ENCODE assay signal across 8 mouse cellular contexts in genomic region chr5:123149451-123150400, GRCm38 (mm10). TPM values are rescaled to one million over a fixed set of nuclear protein-coding genes. Genes with fewer than 3 reads are reported as not detected.
DNase-seq lines count a peak whose midpoint lies in the region; ATAC-seq and TF ChIP-seq lines count a peak whose summit lies in the region.

No protein-coding gene starts in this region.

- 4% methylated on average over 19 of the region's 19 CpGs for WGBS in heart, embryonic 11.5 days (ENCODE audit: insufficient replicate concordance)
- WGBS in kidney, embryonic 15.5 days: 6% methylated on average over 19 of the region's 19 CpGs
- WGBS in midbrain, postnatal 0 days: 9% methylated on average over 19 of the region's 19 CpGs

- no peaks in the 10 kb centered on the region for H3K27me3 ChIP-seq in C2C12 (ENCODE audit: control insufficient read depth, insufficient read depth, insufficient read length)
- no peaks in the 10 kb centered on the region for H3K27me3 ChIP-seq in heart, embryonic 11.5 days (ENCODE audit: control insufficient read depth, insufficient read depth, low read length)
- no peaks in the 10 kb centered on the region for H3K27me3 ChIP-seq in kidney, embryonic 15.5 days
- no peaks in the 10 kb centered on the region for H3K27me3 ChIP-seq in midbrain, postnatal 0 days (ENCODE audit: insufficient read depth, low read length)

- H3K36me3 ChIP-seq in C2C12 (ENCODE audit: control insufficient read depth, insufficient read depth): peaks cover 59% of the 10 kb centered on the region
- H3K36me3 ChIP-seq in heart, embryonic 11.5 days (ENCODE audit: control insufficient read depth, insufficient read depth, low read length): peaks cover 51% of the 10 kb centered on the region
- peaks cover 88% of the 10 kb centered on the region for H3K36me3 ChIP-seq in kidney, embryonic 15.5 days
- H3K36me3 ChIP-seq in midbrain, postnatal 0 days (ENCODE audit: insufficient read depth, low read length): peaks cover 58% of the 10 kb centered on the region

- H3K4me2 ChIP-seq in heart, embryonic 11.5 days: peak overlapping the region; percentile 53
- peak overlapping the region; percentile 56 for H3K4me2 ChIP-seq in kidney, embryonic 15.5 days
- peak overlapping the region; percentile 71 for H3K4me2 ChIP-seq in midbrain, postnatal 0 days (ENCODE audit: low read depth, low read length, poor library complexity, severe bottlenecking)

- DNase-seq in brain, adult 2 months (ENCODE audit: low read depth, low spot score): peak; percentile 95
- DNase-seq in liver: peak; percentile 93
- peak; percentile 90 for DNase-seq in midbrain, postnatal 0 days (ENCODE audit: low spot score)
- DNase-seq in spleen, postnatal 14 days (ENCODE audit: low spot score in 2 of 2): peak; percentile 82 to 88

- peaks cover 13% of the 10 kb centered on the region; the same call in 1 of the 2 replicates for H3K4me1 ChIP-seq in embryonic fibroblast, embryonic 13.5 days (ENCODE audit: control insufficient read depth, insufficient read depth, low read length)
- peaks cover 47% of the 10 kb centered on the region for H3K4me1 ChIP-seq in heart, embryonic 11.5 days (ENCODE audit: control insufficient read depth, insufficient read depth, low read length)
- H3K4me1 ChIP-seq in kidney, embryonic 15.5 days: peaks cover 59% of the 10 kb centered on the region
- peaks cover 22% of the 10 kb centered on the region for H3K4me1 ChIP-seq in midbrain, postnatal 0 days (ENCODE audit: insufficient read depth, low read length)

- no peak overlapping the region for H3K4me3 ChIP-seq in C2C12 (ENCODE audit: insufficient read depth, poor library complexity, severe bottlenecking)
- H3K4me3 ChIP-seq in embryonic fibroblast, embryonic 13.5 days (ENCODE audit: insufficient read depth, low read length): peak overlapping the region; percentile 40
- peak overlapping the region; percentile 21 for H3K4me3 ChIP-seq in heart, embryonic 11.5 days (ENCODE audit: low read depth, low read length)
- peak overlapping the region; percentile 41 for H3K4me3 ChIP-seq in kidney, embryonic 15.5 days (replicated peaks)
- peak overlapping the region; percentile 37 for H3K4me3 ChIP-seq in midbrain, postnatal 0 days (ENCODE audit: low read depth, low read length)

- H3K27ac ChIP-seq in embryonic fibroblast, embryonic 13.5 days (ENCODE audit: insufficient read depth, low read length): no peak overlapping the region
- H3K27ac ChIP-seq in heart, embryonic 11.5 days (ENCODE audit: low read depth, low read length): 0 out of 2 replicates have a peak overlapping the region, but pooled peaks have one; percentile 3
- H3K27ac ChIP-seq in kidney, embryonic 15.5 days: peak overlapping the region; percentile 66
- H3K27ac ChIP-seq in midbrain, postnatal 0 days (ENCODE audit: low read depth, low read length): 0 out of 2 replicates have a peak overlapping the region, but pooled peaks have one; percentile 18

- TF ChIP-seq CTCF in C2C12 (IDR thresholded peaks at IDR 0.05; ENCODE audit: control insufficient read depth, insufficient read depth, insufficient read length): peak; percentile 82
- peak; percentile 79 for TF ChIP-seq CTCF in embryonic fibroblast, embryonic 13.5 days (IDR thresholded peaks at IDR 0.05; ENCODE audit: borderline replicate concordance, insufficient read depth, low read length)
- TF ChIP-seq CTCF in midbrain, postnatal 0 days (IDR thresholded peaks at IDR 0.05): peak; percentile 93

- TF ChIP-seq POLR2A in embryonic fibroblast, embryonic 13.5 days (IDR thresholded peaks at IDR 0.05; ENCODE audit: low read depth, low read length): peak; percentile 77

- ATAC-seq in heart, embryonic 11.5 days (replicated peaks; ENCODE audit: insufficient number of reproducible peaks, low FRiP score, low TSS enrichment): peak; percentile 63
- peak; percentile 84 for ATAC-seq in kidney, embryonic 15.5 days (replicated peaks; ENCODE audit: low FRiP score)
- peak; percentile 82 for ATAC-seq in midbrain, postnatal 0 days (ENCODE audit: low FRiP score)

- peaks cover 21% of the 10 kb centered on the region for H3K79me3 ChIP-seq in C2C12 (ENCODE audit: low read depth)

- H3K9ac ChIP-seq in heart, embryonic 11.5 days (ENCODE audit: low read depth, low read length): 0 out of 2 replicates have a peak overlapping the region, but pooled peaks have one; percentile 43
- no peak overlapping the region for H3K9ac ChIP-seq in kidney, embryonic 15.5 days
- peak overlapping the region; percentile 54 for H3K9ac ChIP-seq in midbrain, postnatal 0 days (replicated peaks; ENCODE audit: low read length, poor library complexity, severe bottlenecking)

- H3K9me3 ChIP-seq in heart, embryonic 11.5 days (replicated peaks; ENCODE audit: control insufficient read depth, low read length): no peaks in the 10 kb centered on the region
- no peaks in the 10 kb centered on the region for H3K9me3 ChIP-seq in kidney, embryonic 15.5 days (replicated peaks)
- H3K9me3 ChIP-seq in midbrain, postnatal 0 days (ENCODE audit: low read length): no peaks in the 10 kb centered on the region

- H3ac ChIP-seq in C2C12 (ENCODE audit: control insufficient read depth, insufficient read length, low read depth): peak overlapping the region; percentile 30

- peaks cover 55% of the 10 kb centered on the region for H3K79me2 ChIP-seq in C2C12 (ENCODE audit: control insufficient read depth, insufficient read depth)

TF ChIP-seq in C2C12, 6 proteins besides CTCF, POLR2A, EP300 and RAD21:
- TF ChIP-seq USF1 (IDR thresholded peaks at IDR 0.05; ENCODE audit: low read depth) (no peak), MAX (IDR thresholded peaks at IDR 0.05) (no peak), MYOG (IDR thresholded peaks at IDR 0.05; ENCODE audit: control insufficient read depth, extremely low read depth, insufficient read length) (no peak), MYOD1 (IDR thresholded peaks at IDR 0.05; ENCODE audit: control insufficient read depth, insufficient read length, low read depth) (no peak), FOSL1 (IDR thresholded peaks at IDR 0.05; ENCODE audit: insufficient read depth, low read length, poor library complexity, severe bottlenecking) (no peak), CEBPB (IDR thresholded peaks at IDR 0.05; ENCODE audit: low read depth) (no peak)
TF ChIP-seq in C2C12: peak in this region for 0.

RNA-seq across cellular contexts. Expression of gene Setd1b, which starts 7.7 kb away (rescaled TPM):
- polyA plus RNA-seq in C2C12 (2012; fragmentation: generic; extraction: Trizol): 4.4 TPM
- polyA plus RNA-seq in embryonic fibroblast, embryonic 13.5 days (2011; ENCODE audit: insufficient read length, low read depth, missing spikeins): 12.4 and 15.1 TPM in 2 replicates
- 6.4 and 8.0 TPM in 2 replicates for polyA plus RNA-seq in heart, embryonic 11.5 days (2014; fragmentation: Nextera tagmentation; extraction: Ambion mirVana)
- polyA plus RNA-seq in kidney, embryonic 15.5 days (2015; fragmentation: Nextera tagmentation; extraction: Ambion mirVana): 11.0 and 11.1 TPM in 2 replicates
- total RNA-seq in midbrain, postnatal 0 days (2014; rRNA removed): 5.3 and 5.9 TPM in 2 replicates
- polyA plus RNA-seq in midbrain, postnatal 0 days (2015; fragmentation: Nextera tagmentation; extraction: Ambion mirVana): 7.2 and 8.8 TPM in 2 replicates

RNA-seq across cellular contexts. Expression of gene Rhof, which starts 17.2 kb away (rescaled TPM):
- polyA plus RNA-seq in C2C12 (2012; fragmentation: generic; extraction: Trizol): 1.9 TPM
- polyA plus RNA-seq in embryonic fibroblast, embryonic 13.5 days (2011; ENCODE audit: insufficient read length, low read depth, missing spikeins): 2.3 and 2.4 TPM in 2 replicates
- polyA plus RNA-seq in heart, embryonic 11.5 days (2014; fragmentation: Nextera tagmentation; extraction: Ambion mirVana): 1.4 and 1.7 TPM in 2 replicates
- 3.0 and 3.6 TPM in 2 replicates for polyA plus RNA-seq in kidney, embryonic 15.5 days (2015; fragmentation: Nextera tagmentation; extraction: Ambion mirVana)
- 37.2 and 47.8 TPM in 2 replicates for total RNA-seq in midbrain, postnatal 0 days (2014; rRNA removed)
- polyA plus RNA-seq in midbrain, postnatal 0 days (2015; fragmentation: Nextera tagmentation; extraction: Ambion mirVana): 41.7 and 45.3 TPM in 2 replicates

RNA-seq across cellular contexts. Expression of gene Psmd9, which starts 19.5 kb away (rescaled TPM):
- 33.2 TPM for polyA plus RNA-seq in C2C12 (2012; fragmentation: generic; extraction: Trizol)
- 23.0 and 28.4 TPM in 2 replicates for polyA plus RNA-seq in embryonic fibroblast, embryonic 13.5 days (2011; ENCODE audit: insufficient read length, low read depth, missing spikeins)
- polyA plus RNA-seq in heart, embryonic 11.5 days (2014; fragmentation: Nextera tagmentation; extraction: Ambion mirVana): 59.5 and 66.7 TPM in 2 replicates
- 82.5 and 90.5 TPM in 2 replicates for polyA plus RNA-seq in kidney, embryonic 15.5 days (2015; fragmentation: Nextera tagmentation; extraction: Ambion mirVana)
- total RNA-seq in midbrain, postnatal 0 days (2014; rRNA removed): 26.1 and 26.5 TPM in 2 replicates
- 76.3 and 81.8 TPM in 2 replicates for polyA plus RNA-seq in midbrain, postnatal 0 days (2015; fragmentation: Nextera tagmentation; extraction: Ambion mirVana)

RNA-seq across cellular contexts. Expression of gene Hpd, which starts 32.8 kb away (rescaled TPM):
- polyA plus RNA-seq in C2C12 (2012; fragmentation: generic; extraction: Trizol): not detected
- not detected in 2 replicates for polyA plus RNA-seq in embryonic fibroblast, embryonic 13.5 days (2011; ENCODE audit: insufficient read length, low read depth, missing spikeins)
- not detected in 2 replicates for polyA plus RNA-seq in heart, embryonic 11.5 days (2014; fragmentation: Nextera tagmentation; extraction: Ambion mirVana)
- polyA plus RNA-seq in kidney, embryonic 15.5 days (2015; fragmentation: Nextera tagmentation; extraction: Ambion mirVana): 0.99 and 1.5 TPM in 2 replicates
- total RNA-seq in midbrain, postnatal 0 days (2014; rRNA removed): not detected in 2 replicates
- not detected in 2 replicates for polyA plus RNA-seq in midbrain, postnatal 0 days (2015; fragmentation: Nextera tagmentation; extraction: Ambion mirVana)
